Mouse (Mus musculus) yolk sac, embryonic 10.5 days (tissue): ENCODE data around the gene Dnah11.

ENCODE experiments used
- DNase-seq: peaks from one replicate; pipeline ENCODE4 v3.0.0-alpha.2; 2017; ENCODE audit warnings: low spot score

The Dnah11 gene

DNA sequence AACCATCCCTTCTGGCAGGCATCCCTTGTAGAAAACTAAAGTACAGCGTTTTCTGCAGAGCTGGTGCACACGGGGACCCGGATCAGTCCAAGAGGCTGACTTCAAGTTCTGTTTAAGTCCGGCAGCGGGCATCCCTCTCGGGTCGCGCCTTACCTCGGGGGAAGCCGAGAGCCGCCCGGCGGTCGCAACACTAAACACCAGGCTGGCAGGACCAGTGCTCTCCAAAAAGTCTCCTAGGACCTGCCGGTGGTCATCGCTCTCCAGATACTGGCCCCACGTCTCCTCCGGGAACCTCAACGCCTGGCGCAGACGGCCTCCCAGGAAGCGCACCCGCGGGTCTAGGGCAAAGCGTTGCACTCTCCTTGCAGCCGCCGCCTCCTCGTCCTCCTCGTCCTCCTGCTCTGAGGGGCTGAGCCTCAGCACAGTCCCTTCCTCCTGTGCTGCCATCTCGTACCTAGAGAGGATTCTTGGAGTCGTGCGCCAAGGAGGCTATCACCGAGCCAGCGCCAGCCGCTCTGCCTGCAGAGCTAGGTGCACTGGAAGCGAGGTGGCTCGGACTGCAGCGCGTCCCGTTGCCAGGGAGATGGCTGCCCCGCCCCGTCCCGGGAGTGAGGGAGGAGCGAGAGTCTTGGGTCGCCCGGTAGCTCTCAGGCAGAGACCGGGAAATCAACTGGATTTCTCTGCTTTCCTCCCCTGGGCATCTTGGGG, at the start of gene Dnah11:
TSS of gene Dnah11 (minus strand) at position 658 of the 708 bp plus-strand sequence.
- peak; percentile 82 for DNase-seq

DNA sequence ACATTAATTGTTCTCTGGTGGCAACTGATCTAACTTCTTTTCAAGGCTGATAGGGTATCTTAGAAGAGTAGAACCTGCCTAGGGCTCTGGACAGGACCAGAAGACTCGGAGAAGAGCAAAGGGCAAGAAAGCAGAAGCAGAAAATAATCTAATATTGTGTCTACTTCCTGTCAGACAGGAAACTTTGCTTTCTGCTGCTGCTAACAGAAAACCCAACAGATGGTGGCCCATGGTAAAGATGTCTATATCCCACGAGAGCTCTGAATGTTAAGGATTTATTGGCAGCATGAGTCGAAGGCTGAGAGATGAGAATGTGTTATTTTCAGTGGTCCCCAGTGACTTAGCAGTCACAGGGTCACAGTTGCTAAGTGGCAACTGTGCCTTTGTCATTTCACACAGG, 22.3 kb upstream of the Dnah11 start:
- DNase-seq = no peak

DNA sequence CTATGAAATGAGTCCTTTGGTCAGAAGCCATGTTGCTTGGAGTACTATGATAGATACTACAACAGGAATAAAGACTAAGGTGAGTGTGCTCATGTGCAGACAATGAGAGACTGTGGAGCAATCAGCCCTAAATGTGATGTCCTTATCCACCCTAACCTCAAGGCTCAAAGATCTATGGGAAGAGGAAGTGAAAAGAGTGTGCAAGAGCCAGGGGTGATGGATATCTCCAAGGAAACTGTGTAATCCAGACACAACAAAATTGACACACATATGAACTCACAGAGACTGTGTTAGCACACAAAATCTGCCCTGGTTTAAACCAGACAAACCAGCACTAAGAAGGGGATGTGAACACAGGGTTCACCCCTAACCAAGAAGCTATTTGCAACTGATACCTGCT, 21.2 kb upstream of the Dnah11 start:
- no peak for DNase-seq

DNA sequence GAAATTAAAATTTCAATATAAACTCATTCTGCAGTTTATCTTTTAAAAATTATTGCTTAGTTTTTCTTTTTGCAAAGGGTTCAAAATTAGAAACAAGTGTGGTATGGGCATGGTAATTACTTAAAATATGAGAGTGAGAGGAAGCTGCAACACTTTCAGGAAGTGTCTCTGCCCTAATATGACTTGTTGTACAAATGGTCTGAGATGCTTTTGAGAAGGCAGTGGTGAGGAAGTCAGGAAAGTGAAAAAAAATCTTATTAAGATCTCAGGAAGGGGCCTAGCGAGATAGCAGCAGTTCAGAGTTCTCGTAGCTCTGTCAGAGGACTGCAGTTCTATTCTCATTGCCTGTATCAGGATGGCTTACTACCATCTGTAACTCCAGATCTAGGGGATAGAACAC, 13.3 kb upstream of the Dnah11 start:
- DNase-seq = no peak

DNA sequence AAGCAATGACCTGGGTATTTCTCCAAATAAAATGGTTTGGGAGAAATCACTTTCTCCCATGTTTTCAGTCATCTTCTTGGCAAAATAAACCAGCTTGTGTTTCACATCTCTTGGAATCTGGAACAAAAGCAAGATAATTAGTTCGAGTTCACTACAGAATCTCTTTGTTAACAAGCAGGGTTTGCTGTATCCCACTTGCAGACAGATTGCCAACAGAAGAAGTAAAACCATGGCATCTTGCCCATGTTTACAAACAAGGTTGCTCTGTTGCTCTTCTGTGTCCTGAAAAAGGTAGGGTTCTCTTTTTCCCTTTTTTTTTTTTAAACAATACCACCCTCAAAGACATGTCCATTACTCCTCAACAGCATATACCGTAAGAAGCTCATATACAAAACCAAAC, 2.3 kb downstream of the Dnah11 start:
- no peak for DNase-seq

DNA sequence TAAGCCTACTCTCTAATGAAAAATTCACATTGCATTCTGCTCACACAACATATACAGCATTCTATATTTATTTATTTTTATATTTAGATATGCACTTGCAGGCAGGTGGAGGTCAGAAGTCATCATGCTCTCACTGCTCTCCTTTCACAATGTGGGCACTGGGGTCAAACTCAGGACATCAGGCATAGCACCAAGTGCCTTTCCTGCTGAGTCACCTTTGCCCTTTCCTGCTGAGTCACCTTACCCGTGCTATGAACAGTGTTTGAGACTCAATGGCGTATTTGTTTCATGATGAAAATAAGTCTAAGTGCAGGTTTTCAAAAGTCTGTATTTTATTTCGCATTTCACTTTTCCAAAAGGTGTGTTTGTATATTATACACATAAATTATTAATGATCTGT, 9.3 kb downstream of the Dnah11 start:
- DNase-seq = no peak

DNA sequence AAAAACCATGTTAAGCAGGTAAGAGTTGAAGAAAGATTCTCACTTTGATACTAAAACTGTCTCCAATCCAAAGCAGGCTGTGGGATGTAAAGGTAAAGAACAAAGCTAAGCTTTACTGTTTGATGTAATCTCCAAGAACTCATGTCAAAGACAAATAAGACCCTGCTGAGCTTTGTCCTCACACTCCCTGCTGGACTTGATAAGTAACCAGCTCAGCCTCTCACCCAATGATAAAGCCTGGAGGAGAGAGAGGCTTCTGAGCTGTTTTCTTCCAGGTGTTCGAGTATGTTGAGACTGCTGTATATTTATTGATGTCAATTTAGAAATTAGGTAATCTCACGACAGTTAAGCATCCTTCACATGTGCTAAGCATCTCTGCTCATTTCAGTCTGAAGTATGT, 11.2 kb downstream of the Dnah11 start:
- DNase-seq = peak; percentile 67

DNA sequence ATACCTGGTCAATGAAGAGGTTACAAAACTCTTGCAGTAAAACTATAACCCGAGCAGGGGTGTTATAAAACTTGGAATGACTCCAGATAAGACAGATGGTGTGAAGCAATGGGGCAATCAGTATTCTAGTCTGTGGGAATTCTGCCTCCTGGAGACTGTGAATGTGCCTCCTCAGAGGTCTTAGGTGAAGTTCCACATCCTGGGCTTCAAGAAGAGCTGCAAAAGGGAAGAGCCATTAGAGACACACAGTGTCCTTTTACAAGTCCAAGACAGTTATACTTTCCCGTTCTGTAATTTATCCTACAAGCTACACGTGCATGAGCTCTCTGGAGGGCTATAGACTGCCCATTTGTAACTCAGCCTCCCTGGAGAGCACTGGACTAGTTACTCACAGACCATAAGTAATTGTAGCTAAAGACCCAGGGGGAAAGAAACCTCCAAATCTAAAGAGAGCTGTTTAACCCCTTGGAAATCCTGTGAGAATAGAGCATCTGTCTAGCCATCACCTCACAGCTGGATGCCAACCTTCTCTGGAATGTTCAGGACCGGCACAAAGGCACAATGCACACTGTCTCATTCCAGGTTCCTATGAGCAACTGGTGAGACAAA, 11.9 kb downstream of the Dnah11 start:
- DNase-seq = no peak

DNA sequence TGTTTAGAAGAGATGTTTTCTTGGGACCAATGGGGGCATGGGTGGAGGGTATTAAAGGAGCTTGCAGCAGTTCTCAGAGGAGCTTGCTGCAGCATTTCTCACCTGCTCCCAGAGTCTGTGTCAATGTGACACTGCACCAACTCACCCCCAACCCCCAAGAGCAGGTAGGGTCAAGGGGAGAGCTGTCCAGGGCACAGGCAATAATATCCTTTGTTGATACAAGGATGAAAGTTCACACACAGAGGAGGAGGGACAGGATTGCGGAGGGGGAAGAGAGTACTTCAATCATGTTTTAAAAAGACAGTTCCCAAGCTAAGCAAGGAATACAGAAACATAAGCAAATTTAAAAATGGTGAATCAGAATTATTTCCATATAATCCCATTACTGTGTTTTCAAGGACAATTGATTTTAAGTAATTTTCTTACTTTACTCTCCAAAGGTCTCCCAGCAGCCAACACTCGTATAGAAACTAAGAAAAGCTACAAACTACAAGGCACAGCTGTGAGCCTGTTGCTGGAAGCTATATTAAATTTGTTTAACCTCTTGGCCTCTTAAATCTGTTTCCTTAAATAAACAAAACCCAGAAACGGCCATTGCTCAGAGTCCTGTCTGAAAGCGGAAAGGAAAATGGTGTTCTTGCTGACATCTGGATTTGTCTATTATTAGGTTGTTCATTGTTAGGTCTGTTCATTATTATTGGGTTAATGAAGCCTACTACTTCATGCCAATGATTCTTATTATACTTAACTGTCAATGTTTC, 12.5 kb downstream of the Dnah11 start:
- DNase-seq = peak; percentile 80

DNA sequence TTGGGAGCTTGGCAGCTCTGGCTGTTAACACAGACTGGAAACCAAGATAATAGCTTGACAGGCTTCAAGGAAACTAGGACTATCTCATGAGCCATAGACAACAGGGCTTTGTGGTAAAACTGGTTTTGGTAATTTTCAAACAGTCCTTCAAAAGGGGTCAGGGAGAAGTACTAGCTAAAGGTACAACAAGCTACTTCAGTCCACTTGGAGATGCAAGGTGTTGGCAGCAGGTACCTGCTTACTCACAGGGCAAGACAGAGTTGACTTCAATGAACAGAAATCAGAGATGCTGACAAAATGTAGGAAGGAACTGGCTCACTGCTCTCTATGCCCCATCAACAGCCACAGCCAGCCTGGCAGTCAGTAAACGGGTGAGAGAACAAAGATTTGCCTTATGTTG, 14.1 kb downstream of the Dnah11 start:
- DNase-seq = no peak

DNA sequence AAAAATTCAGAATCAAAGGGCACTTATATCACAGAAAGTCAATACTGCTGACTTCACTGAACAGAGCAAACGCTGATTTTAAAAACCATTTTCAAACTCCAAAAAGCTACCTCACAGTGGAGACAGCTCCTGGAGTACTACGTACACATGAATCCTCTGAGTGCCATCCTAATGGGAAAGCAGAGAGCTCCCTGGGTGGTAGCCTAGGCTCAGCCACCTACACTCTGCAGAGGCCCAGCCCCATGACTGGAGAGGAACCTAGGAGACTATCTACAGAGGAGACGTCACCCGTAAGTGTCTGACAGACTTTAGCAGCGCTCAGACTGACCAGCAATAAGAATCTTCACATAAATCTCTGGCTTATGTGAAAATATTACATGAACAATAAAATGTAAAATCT, 21.1 kb downstream of the Dnah11 start:
- DNase-seq = no peak

DNA sequence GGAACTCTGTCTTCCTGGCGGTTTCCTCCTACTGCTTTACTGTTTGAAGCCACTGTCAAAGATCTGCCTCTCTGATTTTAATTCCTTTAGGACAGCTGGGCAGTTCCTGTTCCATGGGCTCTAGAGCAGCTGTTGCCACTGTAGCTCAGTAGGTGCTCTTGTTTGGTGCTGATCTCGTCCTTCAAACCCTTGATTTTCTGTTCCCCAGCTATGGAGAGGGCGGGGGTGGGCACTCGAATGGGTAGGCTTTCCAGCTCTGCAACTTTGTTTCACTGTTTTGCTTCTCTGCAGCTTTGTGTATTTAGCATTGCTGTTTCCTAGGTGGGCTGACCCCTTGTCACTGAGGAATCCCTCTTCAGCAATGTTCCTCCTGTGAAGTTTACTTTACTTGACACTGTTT, 34.1 kb downstream of the Dnah11 start:
- no peak for DNase-seq

DNA sequence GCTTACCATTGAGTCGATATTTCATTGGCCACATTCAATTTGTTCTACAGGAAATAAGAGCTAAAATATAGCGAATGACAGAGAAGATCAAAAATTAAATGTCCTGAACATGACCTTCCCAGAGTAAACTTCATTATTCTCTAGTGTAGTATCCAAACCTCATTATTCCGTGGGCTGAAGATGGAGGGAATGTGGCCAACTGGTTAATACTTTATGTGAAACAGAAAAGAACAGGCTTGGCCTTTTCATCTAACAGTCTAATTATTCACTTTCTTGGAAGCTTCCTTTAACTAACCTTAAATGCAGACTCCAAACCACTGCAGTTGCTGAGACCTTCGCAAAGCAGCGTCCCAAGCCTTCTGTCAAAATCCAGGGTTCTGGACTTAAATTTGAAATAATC, 41.9 kb downstream of the Dnah11 start:
- no peak for DNase-seq

DNA sequence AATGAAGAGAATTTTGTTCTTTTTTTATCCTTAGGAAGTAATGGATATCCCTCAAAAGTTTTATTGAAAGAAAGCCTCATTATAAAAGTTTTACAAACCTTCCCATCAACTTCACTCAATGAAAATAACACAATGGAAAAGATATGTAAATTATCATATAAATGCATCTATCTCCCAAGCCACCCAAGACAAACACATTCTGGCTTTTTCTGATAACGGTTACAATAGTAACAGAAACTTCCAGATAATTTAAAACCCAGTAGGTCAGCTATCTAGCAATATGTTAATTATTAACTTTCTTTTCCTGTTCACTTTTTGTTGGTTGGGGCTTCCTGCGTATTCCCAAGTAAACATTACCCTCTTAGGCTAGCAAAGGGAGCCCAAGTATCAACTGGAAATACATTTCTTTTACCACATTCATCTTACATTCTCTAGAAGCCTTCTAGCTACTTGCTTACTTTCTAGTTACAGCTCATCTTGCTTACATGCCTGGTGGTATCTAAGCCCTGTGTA, 51.3 kb downstream of the Dnah11 start:
- DNase-seq = no peak

DNA sequence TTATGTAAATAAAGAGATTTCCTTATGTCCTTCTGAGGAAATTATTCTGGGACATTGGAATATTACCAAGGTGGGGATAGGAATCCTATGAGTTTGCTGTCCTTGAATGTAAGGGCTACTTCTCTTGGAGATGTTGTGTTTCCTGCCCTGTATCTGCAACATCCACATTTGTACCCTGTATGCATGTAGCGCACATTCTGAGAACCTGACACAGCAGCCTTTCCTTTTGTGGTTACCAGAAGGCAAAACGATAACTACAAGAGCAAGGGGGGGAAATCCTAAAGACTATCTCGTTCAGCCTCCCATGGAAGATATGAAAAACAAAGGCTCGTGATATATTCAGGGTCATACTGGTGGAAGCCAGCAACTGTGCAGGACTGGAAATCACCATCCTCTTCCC, 70.7 kb downstream of the Dnah11 start:
- DNase-seq = no peak

DNA sequence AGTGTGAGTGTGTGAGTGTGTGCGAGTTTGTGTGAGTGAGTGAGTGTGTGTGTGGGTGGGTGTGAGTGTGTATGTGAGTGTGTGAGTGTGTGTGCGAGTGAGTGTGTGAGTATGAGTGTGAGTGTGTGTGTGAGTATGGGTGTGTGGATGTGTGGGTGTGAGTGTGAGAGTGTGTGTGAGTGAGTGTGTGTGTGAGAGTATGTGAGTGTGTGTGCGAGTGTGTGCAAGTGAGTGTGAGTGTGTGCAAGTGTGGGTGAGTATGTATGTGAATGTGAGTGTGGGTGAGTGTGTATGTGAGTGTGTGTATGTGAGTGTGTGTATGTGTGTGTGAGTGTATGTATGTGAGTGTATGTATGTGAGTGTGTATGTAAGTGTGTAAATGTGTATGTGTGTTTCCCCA, 79.2 kb downstream of the Dnah11 start:
- DNase-seq = no peak

DNA sequence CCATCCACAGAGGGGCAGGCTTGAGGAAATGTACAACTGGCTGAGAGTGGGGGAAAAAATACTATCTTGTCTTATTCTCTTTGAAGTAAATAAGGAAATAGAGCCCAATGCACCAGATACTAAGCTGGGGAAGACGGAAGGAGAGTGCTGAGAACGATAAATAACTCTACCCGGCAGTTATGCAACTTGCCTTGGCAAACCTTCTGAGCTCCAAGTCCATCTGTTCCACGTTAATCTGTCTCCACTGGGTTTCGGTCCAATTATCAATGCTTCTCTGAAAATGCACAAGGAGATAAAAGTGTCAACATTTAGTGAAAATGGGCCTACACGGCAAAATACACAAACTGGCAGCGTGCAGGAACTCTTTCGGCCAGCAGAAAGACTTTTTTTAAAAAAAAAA, 86.2 kb downstream of the Dnah11 start:
- no peak for DNase-seq

DNA sequence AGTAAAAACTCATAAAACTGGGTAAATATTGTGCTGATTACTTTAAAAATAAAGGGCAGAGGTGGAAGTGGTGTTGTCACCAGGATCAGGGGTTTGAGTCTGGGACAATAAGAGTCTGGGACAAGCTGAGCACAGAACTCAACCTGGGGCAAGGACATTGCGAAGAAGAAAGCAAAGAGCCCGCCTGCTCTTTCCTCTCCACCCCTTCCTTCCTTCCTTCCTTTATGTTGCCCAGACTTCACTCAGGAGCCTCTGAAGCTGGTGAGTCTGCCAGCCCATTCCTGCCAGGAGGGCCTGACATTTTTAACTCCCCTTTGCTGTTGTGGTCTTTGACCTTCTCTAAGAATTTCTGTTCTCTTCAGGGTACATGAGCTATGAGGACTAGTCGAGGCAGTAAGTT, 86.9 kb downstream of the Dnah11 start:
- no peak for DNase-seq

DNA sequence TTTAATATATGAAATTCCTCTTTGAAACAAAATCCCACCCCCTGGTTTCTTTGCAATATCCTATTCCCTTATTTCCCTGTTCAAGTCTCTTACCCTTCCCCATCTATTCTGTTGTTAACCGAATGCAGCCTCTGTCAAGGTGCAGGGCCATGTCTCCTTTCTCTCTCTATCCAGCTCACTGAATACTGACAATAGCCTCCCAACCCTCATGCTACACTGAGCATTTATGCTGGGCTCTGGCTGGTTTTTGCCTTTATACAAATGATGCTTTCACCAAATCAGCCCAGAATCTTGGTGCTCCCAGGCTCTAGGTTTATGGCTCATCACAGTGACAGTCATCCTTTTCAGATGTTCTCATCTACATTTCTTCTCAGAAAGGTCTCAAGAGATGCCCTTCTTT, 91.1 kb downstream of the Dnah11 start:
- no peak for DNase-seq

DNA sequence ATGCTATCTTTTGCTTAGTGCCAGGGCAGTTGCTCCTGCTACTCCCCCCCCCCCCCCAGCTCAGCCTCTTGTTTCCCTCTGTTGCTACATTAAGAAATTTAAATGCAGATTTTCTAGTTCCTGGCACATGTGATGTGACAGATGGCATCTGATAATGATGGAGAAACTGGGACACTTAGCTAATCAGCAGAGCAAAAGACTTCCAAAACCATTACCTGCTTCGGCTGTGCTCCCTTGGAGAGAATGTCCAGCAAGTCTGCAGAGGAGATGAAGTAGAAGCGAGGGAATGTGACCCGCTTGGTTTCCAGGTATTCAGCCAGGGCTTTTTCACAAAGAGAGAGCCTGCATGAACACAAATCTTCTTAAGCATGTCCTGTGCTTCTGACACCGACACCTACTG, 94.3 kb downstream of the Dnah11 start:
- DNase-seq = no peak

DNA sequence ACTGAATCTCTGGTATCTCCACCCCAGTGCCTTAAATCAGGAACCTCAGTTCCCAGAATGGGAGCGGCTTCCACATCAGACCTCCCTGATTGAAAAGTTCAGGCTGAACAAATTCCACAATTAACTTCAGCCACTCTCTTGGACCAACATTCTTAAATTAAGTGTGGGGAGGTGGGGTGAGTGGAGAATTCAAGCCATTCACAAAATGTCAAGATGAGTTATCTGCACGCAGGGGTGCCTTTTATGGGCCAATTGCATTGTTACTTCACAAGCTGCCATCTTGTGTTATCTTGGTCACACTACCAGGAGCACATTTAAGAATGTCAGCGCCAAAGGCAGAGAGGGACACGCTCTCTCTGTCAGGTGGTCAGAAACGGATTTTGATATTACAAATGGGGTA, 99.1 kb downstream of the Dnah11 start:
- no peak for DNase-seq

DNA sequence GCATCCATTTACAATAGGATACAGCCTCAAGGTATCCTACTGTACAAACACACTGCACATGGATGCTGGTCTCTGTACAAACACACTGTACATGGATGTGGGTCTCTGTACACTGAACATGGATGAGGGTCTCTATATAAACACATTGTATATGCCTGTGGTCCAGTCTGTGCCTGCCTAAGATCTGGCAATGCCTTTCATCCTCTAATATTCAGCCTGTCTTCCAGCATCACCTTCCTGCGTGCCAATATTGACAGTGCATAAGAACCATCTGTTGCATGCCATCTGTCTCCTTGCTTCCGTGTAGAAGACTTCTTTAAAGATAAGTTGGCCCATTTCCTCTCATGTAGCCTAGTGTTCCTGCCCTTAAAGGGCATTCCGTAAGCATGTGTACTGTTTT, 100.6 kb downstream of the Dnah11 start:
- no peak for DNase-seq

DNA sequence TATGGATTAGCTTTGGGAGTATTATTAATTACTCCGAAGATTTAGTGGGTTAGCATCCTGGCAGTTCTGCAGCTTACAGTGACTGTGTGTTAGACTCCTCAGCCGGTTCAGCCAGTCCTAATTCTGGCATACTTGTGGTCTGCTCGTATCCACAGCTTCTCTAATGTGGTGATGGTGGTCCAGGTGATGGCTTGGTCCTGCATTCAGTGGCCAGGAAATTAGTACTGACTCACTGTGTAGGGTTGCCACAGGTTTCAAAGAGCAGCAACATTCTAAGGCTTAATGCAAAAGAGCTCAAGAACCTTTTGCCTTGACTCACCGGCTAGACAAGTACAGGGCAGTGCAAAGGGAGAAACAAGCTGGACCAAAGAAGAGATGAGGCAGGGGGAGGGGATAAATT, 103.9 kb downstream of the Dnah11 start:
- no peak for DNase-seq
